Mouse (Mus musculus) megakaryocyte, embryonic 14.5 days (primary cell): ENCODE results near the gene Ablim1. TPM values are rescaled to one million over a fixed set of nuclear protein-coding genes. Genes with fewer than 3 reads are reported as not detected.

ENCODE experiments used
- H3K27me3 ChIP-seq: replicated peaks from 2 replicates; pipeline ENCODE3; 2012; ENCODE audit warnings: inconsistent platforms
- H3K36me3 ChIP-seq: replicated peaks from 2 replicates; pipeline ENCODE3; 2012; ENCODE audit warnings: low read length, inconsistent platforms, mixed read lengths
- H3K4me1 ChIP-seq: 2 replicates; pipeline ENCODE4 v1.6.1; 2012; ENCODE audit warnings: inconsistent platforms
- H3K4me3 ChIP-seq: replicated peaks from 2 replicates; pipeline ENCODE3; 2012; ENCODE audit warnings: moderate library complexity, mild to moderate bottlenecking, inconsistent platforms
- H3K9me3 ChIP-seq: 2 replicates; pipeline ENCODE4 v1.6.1; 2012; ENCODE audit warnings: inconsistent platforms
- FLI1 ChIP-seq: IDR thresholded peaks from 2 replicates; pipeline ENCODE4 v1.6.1; 2012; ENCODE audit warnings: low read length, inconsistent platforms, mixed read lengths
- GATA1 ChIP-seq: IDR thresholded peaks from 3 replicates; pipeline ENCODE4 v1.6.1; 2012; ENCODE audit warnings: mixed read lengths, low read length, inconsistent platforms, borderline replicate concordance
- polyA plus RNA-seq: library from polyadenylated mRNA; stranded (reverse); fragments of >175 nt; gene quantifications from 2 replicates; pipeline ENCODE4 v1.2.3, GENCODE M21; 2012; ENCODE audit warnings: low replicate concordance; ENCODE audit not compliant: insufficient read depth

Gene Ablim1
- 0.17 TPM in 1 of 2 replicates, not detected in the other for polyA plus RNA-seq

- Histone ChIP-seq H3K4me1 (peaks cover 10% of the 10 kb centered on the region), H3K36me3 (no peaks in the 10 kb centered on the region), H3K4me3 (peak within 1 kb of the TSS; percentile 89), H3K9me3 (no peaks in the 10 kb centered on the region; the same call in 1 of the 2 replicates), H3K27me3 (peaks cover 67% of the 10 kb centered on the region)
- no peak for TF ChIP-seq GATA1
These were observed at the start of gene Ablim1 for GRCm38 (mm10) chr19:57314346-57315012. Gene Ablim1 (minus strand): TSS chr19:57314919.

GRCm38 (mm10) chr19:57363538-57363937 lies 48.8 kb upstream of the Ablim1 start:
- Histone ChIP-seq H3K4me3 (peak overlapping the region; percentile 6), H3K27me3 (no peaks in the 10 kb centered on the region), H3K9me3 (no peaks in the 10 kb centered on the region), H3K36me3 (peaks cover 25% of the 10 kb centered on the region), H3K4me1 (peaks cover 75% of the 10 kb centered on the region)
- TF ChIP-seq GATA1 (no peak), FLI1 (no peak)

- peak overlapping the region; percentile 99 for H3K4me3 ChIP-seq
- H3K27me3 ChIP-seq, result no peaks in the 10 kb centered on the region
- TF ChIP-seq FLI1 (no peak), GATA1 (no peak)
- H3K36me3 ChIP-seq, result peaks cover 20% of the 10 kb centered on the region
- H3K9me3 ChIP-seq, result no peaks in the 10 kb centered on the region
- H3K4me1 ChIP-seq, result peaks cover 75% of the 10 kb centered on the region
These were observed 48.4 kb upstream of the Ablim1 start for GRCm38 (mm10) chr19:57363076-57363475.

GRCm38 (mm10) chr19:57362586-57362985 lies 47.9 kb upstream of the Ablim1 start:
- no peaks in the 10 kb centered on the region for H3K27me3 ChIP-seq
- peaks cover 15% of the 10 kb centered on the region for H3K36me3 ChIP-seq
- no peaks in the 10 kb centered on the region for H3K9me3 ChIP-seq
- no peak for TF ChIP-seq FLI1
- TF ChIP-seq GATA1, result no peak
- peaks cover 75% of the 10 kb centered on the region for H3K4me1 ChIP-seq
- peak overlapping the region; percentile 99 for H3K4me3 ChIP-seq

GRCm38 (mm10) chr19:57361939-57362307 lies 47.2 kb upstream of the Ablim1 start:
- H3K4me3 ChIP-seq, result peak overlapping the region; percentile 99
- H3K4me1 ChIP-seq, result peaks cover 75% of the 10 kb centered on the region
- H3K9me3 ChIP-seq, result no peaks in the 10 kb centered on the region
- peaks cover 9% of the 10 kb centered on the region for H3K36me3 ChIP-seq
- H3K27me3 ChIP-seq, result no peaks in the 10 kb centered on the region
- TF ChIP-seq FLI1 (no peak), GATA1 (no peak)

- Histone ChIP-seq H3K36me3 (peaks cover 7% of the 10 kb centered on the region), H3K9me3 (no peaks in the 10 kb centered on the region), H3K4me1 (peaks cover 75% of the 10 kb centered on the region), H3K27me3 (no peaks in the 10 kb centered on the region), H3K4me3 (peak overlapping the region; percentile 99)
- no peak for TF ChIP-seq GATA1
- TF ChIP-seq FLI1, result no peak
These were observed 46.6 kb upstream of the Ablim1 start for GRCm38 (mm10) chr19:57361131-57361938.

GRCm38 (mm10) chr19:57360341-57361130 lies 45.8 kb upstream of the Ablim1 start, which contains the start of gene Fam160b1:
Gene Fam160b1 (plus strand): TSS chr19:57360680.
- TF ChIP-seq FLI1 (no peak), GATA1 (no peak)

GRCm38 (mm10) chr19:57359701-57360326 lies 45.1 kb upstream of the Ablim1 start:
- TF ChIP-seq GATA1, result no peak
- TF ChIP-seq FLI1, result no peak
- Histone ChIP-seq H3K9me3 (no peaks in the 10 kb centered on the region), H3K4me1 (peaks cover 75% of the 10 kb centered on the region), H3K36me3 (peaks cover 3% of the 10 kb centered on the region), H3K27me3 (no peaks in the 10 kb centered on the region), H3K4me3 (peak overlapping the region; percentile 99)

More at GRCm38 (mm10) chr19:57360341-57361130, 45.8 kb upstream of the Ablim1 start, which contains the start of gene Fam160b1:
- Histone ChIP-seq H3K4me3 (peak within 1 kb of the TSS; percentile 99), H3K27me3 (no peaks in the 10 kb centered on the region), H3K4me1 (peaks cover 75% of the 10 kb centered on the region), H3K9me3 (no peaks in the 10 kb centered on the region), H3K36me3 (peaks cover 3% of the 10 kb centered on the region)
